Mouse (Mus musculus) kidney, postnatal 0 days (tissue): ENCODE data around the gene Tnrc6b. TPM values are rescaled to one million over a fixed set of nuclear protein-coding genes. Genes with fewer than 3 reads are reported as not detected.

ENCODE experiments used
- ATAC-seq: fragments of 200-750 bp; cut with Nextera tagmentation; replicated peaks from 2 replicates; pipeline ENCODE4 v1.8.0; 2017; ENCODE audit warnings: low read depth, moderate number of reproducible peaks, moderate TSS enrichment, moderate library complexity; ENCODE audit not compliant: low FRiP score
- DNase-seq: peaks from one replicate; pipeline ENCODE4 v3.0.0-alpha.2; 2016; ENCODE audit warnings: low spot score
- H3K27ac ChIP-seq: fragments of 300-500 bp; sonication (generic); 2 replicates; pipeline ENCODE4 v1.5.1; 2014; ENCODE audit warnings: mild to moderate bottlenecking
- H3K27me3 ChIP-seq: fragments of 300-500 bp; sonication (generic); 2 replicates; pipeline ENCODE4 v1.6.1; 2014; ENCODE audit warnings: low read length, mixed read lengths; ENCODE audit not compliant: insufficient read depth
- H3K36me3 ChIP-seq: fragments of 300-500 bp; sonication (generic); 2 replicates; pipeline ENCODE4 v1.6.1; 2014; ENCODE audit warnings: low read length, mixed read lengths; ENCODE audit not compliant: insufficient read depth
- H3K4me1 ChIP-seq: fragments of 300-500 bp; sonication (generic); replicated peaks from 2 replicates; pipeline ENCODE4 v1.6.1; 2014; ENCODE audit warnings: antibody characterized with exemption, low read length, mixed read lengths; ENCODE audit not compliant: insufficient read depth
- H3K4me2 ChIP-seq: fragments of 300-500 bp; sonication (generic); 2 replicates; pipeline ENCODE4 v1.6.1; 2014; ENCODE audit warnings: mild to moderate bottlenecking, low read length, moderate library complexity, mixed read lengths
- H3K4me3 ChIP-seq: fragments of 300-500 bp; sonication (generic); replicated peaks from 2 replicates; pipeline ENCODE4 v1.5.1; 2014; ENCODE audit warnings: low read depth, low read length
- H3K9ac ChIP-seq: fragments of 300-500 bp; sonication (generic); 2 replicates; pipeline ENCODE4 v1.6.1; 2014; ENCODE audit warnings: low read depth, low read length
- H3K9me3 ChIP-seq: fragments of 300-500 bp; sonication (generic); replicated peaks from 2 replicates; pipeline ENCODE4 v1.6.1; 2016; ENCODE audit warnings: low read length, inconsistent platforms, mixed read lengths
- CTCF ChIP-seq: IDR thresholded peaks from 2 replicates; pipeline ENCODE4 v1.5.1; 2016; ENCODE audit warnings: antibody characterized with exemption, low read depth, mild to moderate bottlenecking, moderate library complexity
- WGBS: fragments of 180-500 bp; shearing (Covaris S2); extraction: QIAGEN DNeasy Blood & Tissue Kit; methylation state at CpG from one replicate; pipeline ENCODE4 v1.1.7; 2014; 5-methylcytosine and 5-hydroxymethylcytosine counted together
- polyA plus RNA-seq: library from polyadenylated mRNA; unstranded; fragments of >200 nt; fragmentation: Nextera tagmentation; extraction: Ambion mirVana; gene quantifications from 2 replicates; pipeline ENCODE4 v1.2.1, GENCODE M21; 2015

Tnrc6b gene
- polyA plus RNA-seq, 1 experiment from 2014 or later = 11.2 TPM

- Histone ChIP-seq H3K4me2 (no peak overlapping the region), H3K4me1 (no peaks in the 10 kb centered on the region), H3K27ac (no peak overlapping the region), H3K36me3 (no peaks in the 10 kb centered on the region), H3K9ac (no peak overlapping the region), H3K27me3 (no peaks in the 10 kb centered on the region), H3K4me3 (no peak overlapping the region), H3K9me3 (no peaks in the 10 kb centered on the region)
- no peak for TF ChIP-seq CTCF
- ATAC-seq = no peak
- WGBS = 20% methylated on average over 5 of the region's 5 CpGs
- peak; percentile 40 for DNase-seq
Measured at GRCm38 (mm10) chr15:80697564-80697963, 13.5 kb upstream of the Tnrc6b start.

GRCm38 (mm10) chr15:80701481-80702257 lies 9.4 kb upstream of the Tnrc6b start:
- 65% methylated on average over 8 of the region's 8 CpGs for WGBS
- TF ChIP-seq CTCF = no peak
- no peak for DNase-seq

GRCm38 (mm10) chr15:80702910-80703309 lies 8.2 kb upstream of the Tnrc6b start:
- ATAC-seq = no peak
- no peaks in the 10 kb centered on the region for H3K36me3 ChIP-seq
- no peak overlapping the region for H3K4me3 ChIP-seq
- H3K27me3 ChIP-seq = no peaks in the 10 kb centered on the region
- no peak overlapping the region for H3K4me2 ChIP-seq
- no peak overlapping the region for H3K9ac ChIP-seq
- TF ChIP-seq CTCF = no peak
- no peak overlapping the region for H3K27ac ChIP-seq
- WGBS = 86% methylated on average over 5 of the region's 5 CpGs
- no peaks in the 10 kb centered on the region; the same call in 1 of the 2 replicates for H3K4me1 ChIP-seq
- no peak for DNase-seq
- H3K9me3 ChIP-seq = no peaks in the 10 kb centered on the region

More at GRCm38 (mm10) chr15:80701481-80702257, 9.4 kb upstream of the Tnrc6b start:
- no peak overlapping the region for H3K9ac ChIP-seq
- H3K36me3 ChIP-seq = no peaks in the 10 kb centered on the region
- H3K4me1 ChIP-seq = no peaks in the 10 kb centered on the region
- no peak overlapping the region for H3K4me2 ChIP-seq
- H3K4me3 ChIP-seq = no peak overlapping the region
- H3K27me3 ChIP-seq = no peaks in the 10 kb centered on the region
- no peaks in the 10 kb centered on the region for H3K9me3 ChIP-seq
- no peak overlapping the region for H3K27ac ChIP-seq
- ATAC-seq = no peak

DNA sequence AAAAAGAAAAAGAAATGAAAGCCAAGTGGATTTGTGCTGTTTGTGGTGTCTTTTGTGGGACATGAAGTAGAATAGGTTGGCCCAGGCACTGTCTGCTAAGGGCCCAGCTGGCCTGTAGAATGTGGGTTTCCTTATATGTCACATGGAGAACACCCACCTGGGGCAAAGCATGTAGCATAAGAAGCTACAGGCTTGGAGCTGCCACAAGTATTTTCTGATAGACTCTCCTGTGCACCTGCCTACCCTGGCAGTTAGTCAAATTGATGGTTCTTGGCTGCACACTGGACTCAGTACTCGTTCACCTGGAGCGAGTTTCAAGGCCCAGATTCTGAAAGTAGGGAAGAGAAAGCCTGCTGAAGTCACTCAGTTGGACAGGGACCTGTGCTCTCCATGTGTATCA lies 7.6 kb upstream of the Tnrc6b start:
- H3K27me3 ChIP-seq = no peaks in the 10 kb centered on the region
- DNase-seq (no peak), ATAC-seq (no peak)
- H3K27ac ChIP-seq = no peak overlapping the region
- no peak overlapping the region for H3K4me3 ChIP-seq
- H3K36me3 ChIP-seq = no peaks in the 10 kb centered on the region
- TF ChIP-seq CTCF = no peak
- 64% methylated on average over 2 of the region's 2 CpGs for WGBS
- H3K4me1 ChIP-seq = no peaks in the 10 kb centered on the region; the same call in 1 of the 2 replicates
- H3K9me3 ChIP-seq = no peaks in the 10 kb centered on the region
- no peak overlapping the region for H3K9ac ChIP-seq
- no peak overlapping the region for H3K4me2 ChIP-seq

GRCm38 (mm10) chr15:80704267-80704666 lies 6.8 kb upstream of the Tnrc6b start:
- 5% methylated on average over 7 of the region's 7 CpGs for WGBS
- Histone ChIP-seq H3K9me3 (no peaks in the 10 kb centered on the region), H3K36me3 (no peaks in the 10 kb centered on the region), H3K27me3 (no peaks in the 10 kb centered on the region), H3K4me3 (no peak overlapping the region), H3K4me1 (no peaks in the 10 kb centered on the region; the same call in 1 of the 2 replicates), H3K9ac (no peak overlapping the region), H3K27ac (no peak overlapping the region), H3K4me2 (0 out of 2 replicates have a peak overlapping the region, but pooled peaks have one; percentile 13)
- ATAC-seq (peak; percentile 90), DNase-seq (peak; percentile 92)
- TF ChIP-seq CTCF = peak; percentile 91

DNA sequence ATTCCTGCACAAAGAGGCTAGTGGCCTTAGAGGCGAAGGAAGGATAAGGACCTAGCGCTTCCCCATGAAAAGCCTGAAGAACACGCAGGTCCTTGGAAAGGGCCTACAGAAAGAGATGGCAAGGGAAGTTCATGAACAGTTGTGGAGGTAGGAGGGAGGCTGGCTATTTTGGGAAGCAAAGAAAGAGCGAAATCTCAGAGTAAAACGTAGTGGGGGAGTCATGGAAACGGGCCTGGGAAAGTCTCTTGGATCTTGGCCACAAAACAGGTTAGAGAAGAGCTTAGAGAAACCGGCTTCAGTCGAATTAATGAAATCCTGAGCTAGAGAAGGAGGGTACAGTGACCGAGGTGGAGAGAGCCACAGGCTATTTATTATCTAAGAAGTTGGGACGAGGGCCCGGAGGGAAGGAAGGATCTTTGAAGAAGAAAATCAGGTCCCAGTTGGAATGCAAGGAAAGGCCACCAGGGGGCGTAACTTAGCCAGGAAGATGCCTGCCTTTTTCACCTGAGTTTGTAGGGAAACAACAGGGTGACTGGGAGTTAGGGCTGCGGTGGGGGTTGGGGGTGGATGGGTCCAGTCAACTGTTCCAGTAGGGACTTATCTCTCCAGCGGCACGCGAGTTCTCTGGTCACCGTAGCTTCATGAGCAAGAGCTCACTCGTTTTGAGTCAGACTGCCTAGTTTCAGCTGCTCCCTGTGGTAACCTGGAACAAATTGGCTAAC lies 5.1 kb upstream of the Tnrc6b start:
- no peaks in the 10 kb centered on the region for H3K9me3 ChIP-seq

More for the DNA sequence above, 5.1 kb upstream of the Tnrc6b start:
- Histone ChIP-seq H3K9ac (no peak overlapping the region), H3K4me2 (peak overlapping the region; percentile 60), H3K4me3 (peak overlapping the region; percentile 7; the same call in 1 of the 2 replicates), H3K27me3 (no peaks in the 10 kb centered on the region), H3K36me3 (no peaks in the 10 kb centered on the region), H3K4me1 (no peaks in the 10 kb centered on the region; the same call in 1 of the 2 replicates), H3K27ac (peak overlapping the region; percentile 68; the same call in 1 of the 2 replicates)
- ATAC-seq (no peak), DNase-seq (peak; percentile 87)
- peak; percentile 95 for TF ChIP-seq CTCF
- WGBS = 23% methylated on average over 18 of the region's 18 CpGs
